Mouse (Mus musculus) forebrain, embryonic 11.5 days (tissue): ENCODE results near the gene Mmab. TPM values are rescaled to one million over a fixed set of nuclear protein-coding genes. Genes with fewer than 3 reads are reported as not detected.

ENCODE experiments used
- microRNA-seq: library from miRNA; unstranded; fragments of <30 nt; microRNA quantifications from one replicate; pipeline ENCODE4, GENCODE M21; 2016; ENCODE audit not compliant: insufficient number of aligned reads
- polyA plus RNA-seq: library from polyadenylated mRNA; unstranded; fragments of >200 nt; fragmentation: Nextera tagmentation; extraction: Ambion mirVana; gene quantifications from 2 replicates; pipeline ENCODE4 v1.2.1, GENCODE M21; 2014

Mmab gene
- polyA plus RNA-seq, 1 experiment from 2014 or later: 27.7 TPM

Small RNA genes within 50 kb of the gene (microRNA-seq; reads per million reads assigned to microRNA genes)
- gene Mir7027: not detected

Other genes with a start within 250 kb of the Mmab start
- gene Foxn4, start 170.3 kb downstream of the Mmab start, polyA plus RNA-seq: 0.25 and 0.60 TPM in 2 replicates
- 0.91 and 0.97 TPM in 2 replicates for gene Myo1h, start 154.9 kb downstream of the Mmab start, polyA plus RNA-seq
- gene Kctd10, start 63.6 kb downstream of the Mmab start, polyA plus RNA-seq: 86.4 and 93.3 TPM in 2 replicates
- 52.9 and 59.6 TPM in 2 replicates for gene Ube3b, start 63.5 kb downstream of the Mmab start, polyA plus RNA-seq
- gene Mvk, start 209 bp upstream of the Mmab start, polyA plus RNA-seq: 58.3 and 65.0 TPM in 2 replicates
- 8.7 and 9.4 TPM in 2 replicates for gene Fam222a, start 124.0 kb upstream of the Mmab start, polyA plus RNA-seq
- gene Trpv4, start 214.4 kb upstream of the Mmab start, polyA plus RNA-seq: 0.17 and 0.53 TPM in 2 replicates
- 78.3 and 81.9 TPM in 2 replicates for gene Gltp, start 246.9 kb upstream of the Mmab start, polyA plus RNA-seq